Mouse (Mus musculus): ENCODE measurements around the gene Phactr3.
"Not testable (repeated sequence)": the region's sequence is repeated elsewhere in the genome, so short reads cannot be mapped to it uniquely, and the experiment has no call there.

Gene Phactr3

DNA sequence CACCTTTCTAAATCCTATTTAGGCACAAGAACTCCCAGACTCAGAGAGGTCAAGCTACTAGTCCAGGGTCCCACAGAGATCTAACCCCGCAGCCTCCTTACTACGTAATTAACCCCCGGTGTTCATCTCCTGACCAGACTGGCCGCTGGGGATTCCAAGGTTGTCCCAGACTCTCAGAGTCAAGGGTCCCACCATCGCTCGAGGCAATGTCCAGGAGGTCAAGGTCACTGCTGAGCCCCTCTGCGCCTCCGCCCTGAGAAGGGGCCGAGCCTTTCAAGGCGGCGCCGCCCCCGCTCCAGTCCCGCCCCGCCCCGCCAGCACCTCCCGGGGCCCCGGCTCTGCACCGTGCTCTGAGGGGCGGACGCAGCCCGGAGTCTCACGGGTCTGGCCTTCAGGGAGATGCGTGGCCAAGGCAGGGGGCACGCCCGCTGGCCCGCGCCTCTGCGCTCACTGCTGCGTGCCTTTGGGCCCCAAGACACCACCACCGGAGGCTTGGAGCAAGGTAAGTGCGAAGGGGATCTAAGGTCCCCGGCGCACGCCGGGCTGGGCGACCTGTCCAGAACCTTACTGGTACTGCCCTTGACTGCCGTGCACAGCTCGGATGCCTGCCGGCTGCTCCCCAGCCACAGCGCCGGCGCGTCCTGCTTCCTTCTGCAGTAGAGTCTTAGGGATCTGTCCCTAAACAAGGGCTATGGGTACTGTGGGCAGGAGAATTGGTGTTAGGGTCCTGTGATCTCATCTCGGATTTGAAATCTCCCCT is at the start of gene Phactr3:
TSS of gene Phactr3 (plus strand) at position 175 of the 760 bp plus-strand sequence.
- no peak for DNase-seq

DNA sequence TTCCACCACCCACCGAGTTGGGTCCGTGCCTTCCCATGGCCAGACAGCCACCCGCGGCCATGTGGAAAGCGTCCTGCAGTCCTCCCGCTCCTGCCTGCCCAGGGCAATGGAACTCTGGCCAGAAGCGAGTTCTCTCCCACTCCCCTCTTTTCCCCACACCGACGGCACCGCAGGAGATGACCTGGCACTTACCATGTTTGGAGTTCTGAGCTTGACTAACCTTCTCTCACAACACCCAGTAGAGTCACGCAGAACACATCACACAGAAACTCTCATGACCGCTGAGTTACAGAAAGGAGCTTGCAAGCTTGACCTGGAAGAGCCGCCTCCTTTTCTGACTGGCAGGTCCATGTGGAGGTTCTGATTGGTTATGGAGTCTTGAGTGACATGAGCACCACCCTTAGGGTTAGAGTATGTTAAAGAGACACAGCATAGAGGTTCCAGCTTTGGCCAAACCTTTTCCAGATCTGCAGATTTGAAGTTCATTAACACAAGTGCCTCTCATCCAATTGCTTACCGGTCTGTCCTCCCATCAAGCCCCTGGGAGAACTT is 40.5 kb upstream of the Phactr3 start, which contains the start of gene Zfp931:
TSS of gene Zfp931 (minus strand) at position 311 of the 552 bp plus-strand sequence.
- DNase-seq = not testable (repeated sequence)

DNA sequence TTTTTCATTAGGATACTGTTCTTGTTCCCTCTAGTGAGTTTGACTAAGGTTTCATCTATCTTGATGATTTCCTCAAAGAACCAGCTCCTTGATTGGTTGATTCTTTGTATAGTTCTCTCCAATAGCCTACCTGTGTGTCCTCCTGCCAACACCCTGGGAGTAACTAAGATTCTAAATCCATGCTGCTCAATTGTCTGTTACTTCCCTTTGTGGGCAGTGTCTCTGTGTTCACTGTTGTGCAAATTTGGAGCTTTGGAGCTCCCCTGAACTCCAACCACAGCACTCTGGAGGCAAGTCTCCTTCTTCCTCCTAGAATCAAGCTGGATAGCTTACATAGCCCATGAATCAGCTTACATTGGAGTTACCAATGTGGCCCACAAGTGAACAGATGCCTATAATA is 29.2 kb upstream of the Phactr3 start:
- DNase-seq = no peak

DNA sequence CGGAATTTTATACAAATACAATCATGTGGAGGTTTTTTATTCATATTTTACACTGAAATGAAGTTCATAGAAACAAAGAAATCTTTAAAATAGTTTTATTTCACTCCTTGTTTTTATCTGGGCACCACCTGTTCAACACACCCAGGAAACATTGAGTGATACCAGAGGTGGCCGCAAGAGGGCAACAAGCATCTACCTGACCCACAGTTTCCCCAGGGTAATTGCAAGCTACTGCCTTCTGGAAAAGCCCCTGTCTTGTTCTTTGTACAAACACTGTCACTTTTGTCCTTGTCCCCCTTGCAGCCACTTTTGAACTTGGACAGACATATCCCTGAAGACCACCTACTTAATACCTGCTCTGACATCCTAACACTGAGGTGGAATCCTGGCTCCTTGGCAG is 20.8 kb upstream of the Phactr3 start:
- peak; percentile 53 for DNase-seq

DNA sequence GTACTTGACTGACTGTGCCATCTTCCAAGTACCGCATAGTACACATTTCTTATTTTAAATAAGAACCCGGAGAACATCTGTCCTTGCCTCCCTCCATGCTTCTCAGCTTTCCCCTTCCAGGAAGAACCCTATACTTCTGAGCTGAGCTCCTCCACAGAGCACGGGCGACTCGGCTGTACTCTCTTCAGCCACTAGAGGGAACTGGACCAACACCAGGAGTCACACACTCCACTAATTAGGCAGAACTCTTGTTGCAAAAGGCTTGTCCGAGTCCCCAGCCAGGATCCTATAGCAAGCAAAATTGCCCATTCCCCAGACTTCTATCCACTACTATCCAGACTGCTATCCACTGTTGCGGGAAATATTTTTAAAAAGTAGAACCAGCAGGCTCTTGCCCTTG is 16.8 kb upstream of the Phactr3 start:
- peak; percentile 17 for DNase-seq

DNA sequence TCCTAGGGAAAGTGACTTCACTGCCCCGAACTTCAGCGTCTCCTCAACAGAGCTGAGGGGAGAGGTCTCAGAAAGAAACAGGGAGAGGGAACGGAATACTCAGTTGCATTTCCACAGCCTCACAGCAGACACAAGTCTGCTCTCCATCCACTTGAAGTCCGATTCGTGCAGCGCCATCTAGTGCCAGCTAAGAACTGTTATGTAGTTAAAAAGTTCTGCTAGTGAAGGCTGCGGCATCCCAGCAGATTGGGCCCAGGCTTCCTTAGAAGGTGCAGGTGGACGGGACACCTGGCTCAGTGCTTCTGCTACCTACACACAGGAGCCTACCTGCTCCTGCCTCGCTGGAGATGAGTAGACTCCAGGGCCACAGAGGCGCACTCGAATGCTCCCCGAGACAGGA is 829 bp upstream of the Phactr3 start:
- peak; percentile 16 for DNase-seq

DNA sequence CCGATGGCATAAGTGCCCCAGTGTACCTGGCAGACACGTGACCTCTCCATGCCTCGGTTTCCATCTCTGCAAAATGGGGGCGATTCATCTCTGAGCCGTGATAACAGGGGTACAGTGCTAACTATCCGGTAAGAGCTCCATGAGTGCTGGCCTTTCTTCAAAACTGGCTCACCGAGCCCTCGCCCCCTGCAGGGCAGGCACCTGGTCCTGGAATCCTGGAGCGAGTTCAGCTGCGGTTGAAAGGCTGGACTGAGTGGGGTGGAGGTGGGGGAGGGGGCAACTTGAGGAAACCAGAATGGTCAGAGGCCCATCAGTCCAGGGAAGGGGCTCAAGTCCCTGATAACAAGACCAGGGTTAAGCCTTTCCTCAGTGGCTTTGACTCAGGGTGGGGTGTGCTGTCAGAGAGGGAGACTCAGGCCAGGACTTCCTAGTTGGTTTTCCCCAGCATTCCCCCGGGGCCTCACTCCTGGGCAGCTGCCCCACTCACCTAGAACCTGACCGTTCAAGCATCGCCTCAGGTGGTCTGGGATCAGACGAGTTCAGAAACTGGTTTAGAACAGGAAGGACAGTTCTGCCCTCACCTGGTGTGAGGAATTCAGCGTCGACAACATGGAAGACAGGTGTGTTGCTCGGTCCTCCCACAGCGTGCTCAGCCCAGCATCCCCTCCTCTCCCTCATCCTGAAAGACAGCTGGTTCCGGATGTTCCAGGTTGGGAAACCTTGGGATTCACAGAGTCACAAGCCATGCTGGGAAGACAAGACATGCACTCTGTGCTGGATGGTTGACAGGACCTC is 983 bp downstream of the Phactr3 start:
- DNase-seq = no peak

DNA sequence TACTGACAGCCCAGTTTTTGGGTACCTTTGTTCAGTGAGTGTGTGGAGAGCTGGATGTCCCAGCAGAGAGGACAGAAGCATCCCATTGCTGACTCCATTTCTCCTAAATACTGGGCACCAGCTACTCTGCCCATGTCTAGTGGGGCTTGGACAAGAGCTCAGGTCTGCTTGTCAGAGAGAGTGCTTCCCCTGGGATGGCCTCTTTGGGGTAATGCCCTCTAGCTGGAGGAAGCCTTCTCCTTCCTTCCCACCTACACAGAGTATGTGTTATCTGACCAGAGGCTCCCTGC is 1.5 kb downstream of the Phactr3 start:
- no peak for DNase-seq

DNA sequence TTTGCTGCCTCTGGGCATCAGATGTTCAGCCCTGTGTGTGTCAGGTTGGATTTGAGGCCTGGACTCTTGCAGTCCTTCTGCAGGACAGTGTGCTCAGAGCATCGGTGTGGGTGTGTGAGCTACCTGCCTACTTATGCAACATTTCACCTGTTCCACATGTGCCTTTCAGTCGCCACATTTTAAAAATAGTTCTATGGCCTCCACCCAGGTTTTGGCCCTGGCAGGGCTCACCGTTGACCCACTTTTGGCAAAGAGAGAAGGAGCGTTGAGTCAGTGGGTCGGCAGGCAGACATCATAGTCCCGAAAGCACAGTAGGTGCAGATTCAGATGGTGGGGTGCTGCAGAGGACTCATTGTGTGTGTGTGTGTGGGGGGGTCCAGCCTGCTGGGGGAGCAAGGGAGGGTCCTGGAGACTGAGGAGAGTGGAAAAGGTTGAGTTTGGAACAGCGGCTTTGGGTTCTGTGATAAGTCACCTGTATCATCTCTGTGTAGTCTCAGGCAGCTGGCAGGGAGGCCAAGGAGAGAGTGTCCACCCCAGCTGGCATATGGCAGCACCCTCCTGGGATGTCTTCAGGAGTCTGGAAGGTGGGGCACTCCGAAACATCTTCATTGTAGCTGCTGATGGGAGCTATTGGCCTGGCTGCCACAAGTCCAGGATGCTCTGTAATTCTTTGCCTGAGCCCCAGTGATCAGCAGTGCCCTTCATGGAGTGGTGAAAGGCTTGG is 2.0 kb downstream of the Phactr3 start:
- no peak for DNase-seq

DNA sequence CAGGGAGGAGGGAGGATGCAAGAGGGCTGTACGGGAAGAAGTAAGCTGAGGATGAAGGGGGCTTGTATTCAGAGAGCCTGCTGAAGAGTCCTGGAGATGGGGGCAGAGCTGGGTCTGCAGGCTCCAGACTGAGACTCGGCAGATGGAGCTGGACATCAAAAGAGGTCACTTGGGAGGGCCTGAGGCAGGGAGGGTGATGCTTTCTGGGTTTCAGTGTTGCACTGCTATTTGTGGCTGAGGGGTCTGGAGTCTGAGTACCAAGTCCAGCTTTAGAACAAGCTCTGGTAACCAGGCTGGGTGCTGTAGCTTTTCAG is 2.6 kb downstream of the Phactr3 start:
- DNase-seq = no peak

DNA sequence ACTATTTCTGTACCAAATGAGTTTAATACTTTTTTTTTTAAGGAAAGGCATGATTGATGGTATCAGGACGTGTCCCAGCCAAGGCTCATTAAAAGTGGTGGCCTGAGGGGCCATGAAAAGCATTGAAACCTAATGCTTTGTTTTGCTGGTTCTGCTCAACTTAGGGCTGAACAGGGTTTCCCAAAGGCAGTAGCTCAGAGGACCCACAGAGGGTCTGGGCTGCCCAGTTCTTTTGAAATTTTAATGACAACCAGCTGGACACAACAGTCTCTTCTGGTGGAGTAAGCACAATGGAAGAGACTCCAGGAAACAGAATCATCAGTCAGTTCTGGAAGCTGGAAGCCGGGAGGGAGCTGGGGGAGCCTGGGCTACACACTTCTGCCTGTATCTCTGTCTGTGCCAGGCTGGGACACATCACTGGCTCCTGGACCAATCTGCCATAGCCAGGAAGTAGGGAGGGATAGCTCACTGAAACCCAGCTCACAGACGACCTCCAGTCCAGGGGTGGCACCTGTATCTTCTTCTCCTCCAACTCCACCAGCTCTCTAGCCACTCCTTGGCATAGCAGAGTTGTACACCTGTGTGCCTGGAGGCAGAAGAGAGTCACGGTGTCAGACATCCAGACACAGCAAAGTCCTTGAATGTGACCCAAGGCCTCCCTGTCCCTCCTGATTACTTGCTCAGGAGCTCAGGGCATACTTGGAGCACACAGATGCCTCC is 3.3 kb downstream of the Phactr3 start:
- DNase-seq = no peak

DNA sequence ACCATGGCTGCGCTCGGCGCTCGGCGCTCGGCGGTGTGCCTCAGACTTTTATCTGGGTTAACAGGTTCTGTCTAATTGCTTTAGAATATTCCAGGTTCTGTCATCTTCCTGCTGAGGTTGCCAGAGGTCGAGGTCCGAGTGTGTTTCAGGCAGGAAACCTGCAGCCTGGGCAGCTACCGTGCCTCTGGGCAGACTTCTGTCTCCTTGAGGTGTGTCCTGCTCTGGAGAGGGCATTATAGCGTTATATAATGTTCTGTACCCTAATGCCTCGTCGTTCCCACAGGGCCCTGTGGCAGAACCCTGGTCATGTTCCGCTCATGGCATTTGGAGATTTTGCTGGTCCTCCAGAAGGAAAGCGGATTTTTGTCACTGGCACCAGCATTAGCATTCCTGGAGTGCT is 4.7 kb downstream of the Phactr3 start:
- DNase-seq = no peak

DNA sequence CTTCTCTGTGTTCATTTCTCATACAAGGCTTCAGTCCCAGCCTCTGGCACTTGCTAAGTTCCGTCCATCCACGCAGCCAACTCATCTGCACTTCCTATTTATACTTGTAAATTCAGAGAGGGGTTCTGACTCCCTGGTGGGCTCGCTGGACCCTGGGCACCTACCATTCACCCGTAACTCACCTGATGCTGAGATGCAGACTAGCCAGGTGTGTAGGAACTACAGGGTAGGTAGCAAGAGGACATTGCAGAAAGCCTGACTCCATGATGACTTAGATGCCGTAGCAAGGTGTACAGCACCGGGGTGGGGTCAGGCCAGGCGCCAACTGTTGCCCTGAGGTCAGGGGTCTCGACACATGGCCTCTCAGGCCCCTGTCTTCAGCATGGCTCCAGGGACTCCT is 6.7 kb downstream of the Phactr3 start:
- no peak for DNase-seq

DNA sequence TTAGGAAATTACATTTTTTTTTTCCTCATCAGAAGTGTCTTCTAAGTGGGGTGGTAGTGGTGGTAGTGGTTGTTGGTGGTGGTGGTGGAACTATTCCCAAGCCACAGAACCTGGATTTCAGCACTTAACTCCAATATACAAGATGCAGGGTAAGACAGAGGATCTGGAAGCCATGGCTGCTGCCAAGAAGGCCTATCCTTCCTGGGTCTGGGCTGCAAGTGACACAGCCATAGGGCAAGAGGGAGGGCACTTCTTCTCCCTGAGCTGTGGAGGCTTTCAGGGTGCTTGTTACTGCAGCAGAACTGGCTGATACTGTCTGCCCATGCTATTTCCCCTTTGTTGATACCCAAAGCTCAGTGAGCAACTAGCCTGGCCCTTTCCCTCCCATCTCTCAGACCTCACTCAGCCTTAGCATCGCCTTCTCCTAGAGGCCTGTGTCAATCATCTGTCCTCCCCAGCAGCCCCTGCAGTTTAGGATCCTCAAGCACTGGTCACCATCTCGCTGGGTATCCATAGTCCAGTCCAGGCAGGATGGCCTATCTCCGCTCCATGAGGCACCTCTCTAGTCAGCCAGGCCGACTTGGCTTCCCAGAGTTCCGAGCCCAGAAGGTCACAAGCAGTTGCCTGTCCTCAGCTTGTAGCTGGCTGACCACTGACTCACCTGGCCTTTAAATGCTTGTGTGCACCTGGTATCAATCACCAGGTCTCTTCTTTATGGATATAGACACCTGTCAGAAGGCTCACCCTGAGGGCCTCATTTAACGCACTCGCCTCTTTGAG is 7.5 kb downstream of the Phactr3 start:
- no peak for DNase-seq

DNA sequence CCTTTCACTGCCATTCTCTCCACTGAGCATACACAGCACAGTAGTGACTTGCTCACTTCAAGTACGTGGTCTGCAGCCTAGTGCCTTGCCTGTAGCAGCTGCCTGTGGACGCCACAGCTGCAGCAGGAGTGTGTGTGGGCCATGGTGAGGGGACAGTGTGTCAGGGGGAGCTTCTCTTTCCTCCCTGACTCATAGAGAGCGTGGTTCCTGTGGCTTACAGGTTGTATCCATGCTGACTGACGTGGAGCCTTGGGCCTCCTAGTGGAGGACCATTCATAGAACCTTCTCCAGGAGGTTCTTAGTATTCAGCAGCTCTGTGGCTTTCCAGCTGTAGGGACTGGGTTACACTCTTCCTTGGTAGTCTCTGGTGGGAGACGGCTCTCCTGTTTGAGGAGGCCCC is 9.8 kb downstream of the Phactr3 start:
- DNase-seq = no peak

DNA sequence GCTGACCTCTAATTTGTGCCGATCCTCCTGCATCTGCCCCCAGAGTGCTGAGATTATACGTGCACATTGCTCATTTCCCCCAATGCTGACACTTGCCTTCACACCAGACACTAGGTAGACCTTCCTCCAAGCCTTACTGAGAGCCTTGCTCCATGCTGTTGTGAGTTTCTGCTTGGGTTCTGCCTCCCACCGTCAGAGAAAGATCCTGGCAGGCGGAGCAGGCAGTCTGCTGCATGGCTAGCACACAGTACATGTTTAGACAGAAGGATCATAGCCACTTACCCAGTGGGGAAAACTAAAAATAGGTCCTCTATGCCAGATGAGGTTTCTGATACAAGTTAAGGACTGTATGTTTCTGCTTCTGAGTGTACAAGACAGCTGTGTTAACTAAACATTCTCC is 10.4 kb downstream of the Phactr3 start:
- no peak for DNase-seq

DNA sequence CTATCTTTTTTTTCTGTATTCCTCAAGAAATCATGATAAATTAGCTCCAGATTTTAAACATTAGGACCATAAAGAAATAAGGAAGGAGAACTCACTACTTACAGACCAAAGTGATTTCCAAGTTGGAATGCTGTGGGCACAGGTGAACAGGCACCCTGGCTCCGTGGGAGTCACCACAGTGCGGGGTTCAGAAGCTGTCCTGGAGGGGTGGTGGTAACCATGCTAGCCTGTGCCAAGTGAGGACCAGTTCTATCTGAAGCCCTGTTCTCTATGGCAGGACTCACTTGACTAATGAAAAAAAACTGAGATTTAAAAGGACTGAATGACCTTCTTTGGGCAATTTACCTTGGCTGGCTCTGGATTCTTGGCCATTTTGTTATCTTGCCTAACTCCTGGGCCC is 10.9 kb downstream of the Phactr3 start:
- no peak for DNase-seq

DNA sequence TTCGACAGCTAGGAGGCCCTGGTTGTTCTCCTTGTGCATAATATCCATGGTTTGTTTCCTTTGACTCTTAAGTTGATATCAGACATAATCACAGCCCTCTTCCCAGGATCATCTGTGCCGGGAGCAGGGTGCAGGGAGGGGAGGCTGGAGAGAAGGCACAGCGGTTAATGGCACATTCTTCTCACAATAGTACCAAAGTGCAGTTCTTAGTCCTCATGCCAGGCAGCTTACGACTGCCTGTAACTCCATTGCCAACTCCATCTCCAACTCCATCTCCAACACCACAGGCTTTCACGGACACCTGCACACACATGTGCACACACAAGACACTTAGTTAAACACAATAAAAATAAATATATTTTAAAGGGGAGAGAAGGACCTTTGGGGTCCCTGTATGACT is 11.8 kb downstream of the Phactr3 start:
- DNase-seq = no peak

DNA sequence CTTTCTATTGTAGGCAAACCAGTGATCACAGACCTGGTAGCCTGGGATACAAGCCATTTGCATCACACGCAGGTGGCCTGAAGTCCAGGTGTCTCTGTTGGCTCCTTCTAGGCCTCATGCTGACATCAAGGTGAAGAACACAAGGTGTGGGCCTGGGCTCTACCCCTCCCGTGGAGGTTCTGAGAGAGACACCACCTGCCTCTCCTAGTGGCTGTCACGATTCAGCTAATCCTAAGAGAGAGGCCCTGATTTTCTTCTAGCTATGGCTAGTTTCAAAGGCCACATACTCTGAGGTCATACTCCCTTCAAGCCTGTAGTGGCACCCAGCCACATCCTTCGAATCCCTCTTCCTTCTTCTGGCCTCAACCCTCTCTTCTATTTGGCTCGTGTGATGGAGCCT is 12.2 kb downstream of the Phactr3 start:
- no peak for DNase-seq

DNA sequence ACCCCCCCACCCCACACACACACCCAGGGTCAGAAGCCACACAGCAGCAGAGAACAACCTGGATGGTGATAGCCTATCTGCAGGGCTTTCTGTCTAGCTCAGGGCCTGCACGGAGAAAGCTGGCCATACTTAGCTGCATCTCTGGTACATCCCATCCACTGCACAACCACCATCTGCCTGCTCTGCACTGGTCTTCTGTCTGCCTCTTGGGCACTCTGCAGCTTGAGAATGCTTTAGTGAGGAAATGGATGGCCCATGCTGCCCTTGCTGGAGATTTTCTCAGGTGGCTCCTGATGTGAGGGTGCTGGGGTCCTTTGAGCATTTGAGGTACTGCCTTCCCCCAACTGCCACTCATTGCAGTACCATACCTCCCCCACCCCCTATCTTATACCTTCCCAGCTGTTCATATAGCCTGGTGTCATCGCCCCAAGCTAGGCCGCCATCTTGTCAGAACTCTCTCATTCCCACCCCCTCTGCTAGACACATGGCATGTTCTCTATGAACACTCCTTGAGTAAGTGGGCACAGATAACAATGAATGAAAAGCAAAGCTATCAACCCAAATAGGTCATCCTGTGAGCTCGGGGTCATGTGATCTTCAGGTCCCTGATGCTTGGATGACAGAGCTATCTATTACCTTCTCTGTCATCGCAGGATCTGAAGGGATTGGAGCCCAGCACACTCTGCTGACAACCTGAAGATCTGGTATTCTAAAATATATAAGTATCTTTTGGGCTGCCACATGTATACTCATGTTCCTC is 13.0 kb downstream of the Phactr3 start:
- DNase-seq = no peak

DNA sequence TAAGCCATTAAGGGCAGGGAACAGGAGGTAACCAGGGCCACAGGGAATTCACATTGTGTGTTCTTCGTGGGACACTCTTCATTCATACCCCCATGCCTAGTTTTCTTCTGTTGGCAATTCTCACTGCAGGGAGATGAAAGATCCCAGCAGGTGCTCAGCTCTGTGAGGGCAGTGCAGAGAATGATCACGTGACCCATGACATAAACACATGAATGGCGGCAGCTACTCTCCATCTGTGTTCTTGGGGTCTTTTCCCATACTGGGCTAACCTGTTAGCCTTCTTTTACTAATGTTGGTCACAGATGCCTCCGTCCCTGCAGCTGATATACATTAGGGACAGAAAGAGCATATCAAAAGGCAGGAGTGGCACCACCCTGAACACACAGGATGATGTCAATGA is 16.9 kb downstream of the Phactr3 start:
- no peak for DNase-seq

DNA sequence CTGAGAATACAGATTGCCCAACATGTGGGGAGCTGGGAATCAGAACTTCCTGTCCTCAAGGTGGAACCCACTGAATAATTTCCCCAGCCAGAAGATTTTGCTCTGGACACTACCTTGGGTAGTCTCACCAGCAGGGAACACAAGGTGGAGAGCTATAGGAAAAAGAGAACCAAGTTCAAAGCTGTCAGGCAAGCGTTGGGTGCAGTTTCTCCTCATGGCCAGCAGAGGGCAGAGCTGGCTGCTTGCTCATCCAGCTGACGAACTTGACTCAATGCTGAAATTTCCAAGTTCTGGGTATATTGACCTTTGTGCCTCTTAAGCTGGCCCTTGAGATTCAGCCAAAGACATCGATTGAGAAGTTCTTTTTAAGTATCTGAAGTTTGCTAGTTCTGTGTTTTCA is 18.7 kb downstream of the Phactr3 start:
- peak; percentile 18 for DNase-seq

All from thymus, postnatal 25 days (tissue).